Mouse (Mus musculus) retina, embryonic 14.5 days (tissue): ENCODE results near the gene Cyp2j5.
"Not testable (repeated sequence)": the region's sequence is repeated elsewhere in the genome, so short reads cannot be mapped to it uniquely, and the experiment has no call there.

Experiments used
- DNase-seq: peaks from one replicate; pipeline ENCODE4 v3.0.0-alpha.2; 2015; ENCODE audit warnings: low spot score

The Cyp2j5 gene

DNA sequence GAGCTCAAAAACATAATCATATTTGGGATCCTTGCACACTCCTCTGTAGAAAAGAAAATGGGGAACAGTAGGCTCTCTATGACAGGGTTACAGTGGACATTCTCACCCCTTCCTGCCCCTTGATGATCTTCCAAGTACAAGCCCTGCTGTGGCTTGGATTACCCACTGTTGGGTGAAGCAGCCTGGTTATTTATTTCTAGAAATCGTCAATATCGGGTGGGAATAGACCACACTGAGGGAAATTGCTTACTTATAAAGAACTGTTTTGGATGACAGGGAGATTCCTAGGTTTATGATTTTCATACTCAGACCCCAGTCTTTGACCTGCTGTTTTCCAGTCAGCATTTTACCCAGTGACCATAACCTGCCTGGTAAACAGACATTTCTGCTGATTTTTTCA, at the start of gene Cyp2j5:
Gene Cyp2j5 (minus strand): TSS at position 164 of the 400 bp plus-strand sequence.
- DNase-seq, result no peak

DNA sequence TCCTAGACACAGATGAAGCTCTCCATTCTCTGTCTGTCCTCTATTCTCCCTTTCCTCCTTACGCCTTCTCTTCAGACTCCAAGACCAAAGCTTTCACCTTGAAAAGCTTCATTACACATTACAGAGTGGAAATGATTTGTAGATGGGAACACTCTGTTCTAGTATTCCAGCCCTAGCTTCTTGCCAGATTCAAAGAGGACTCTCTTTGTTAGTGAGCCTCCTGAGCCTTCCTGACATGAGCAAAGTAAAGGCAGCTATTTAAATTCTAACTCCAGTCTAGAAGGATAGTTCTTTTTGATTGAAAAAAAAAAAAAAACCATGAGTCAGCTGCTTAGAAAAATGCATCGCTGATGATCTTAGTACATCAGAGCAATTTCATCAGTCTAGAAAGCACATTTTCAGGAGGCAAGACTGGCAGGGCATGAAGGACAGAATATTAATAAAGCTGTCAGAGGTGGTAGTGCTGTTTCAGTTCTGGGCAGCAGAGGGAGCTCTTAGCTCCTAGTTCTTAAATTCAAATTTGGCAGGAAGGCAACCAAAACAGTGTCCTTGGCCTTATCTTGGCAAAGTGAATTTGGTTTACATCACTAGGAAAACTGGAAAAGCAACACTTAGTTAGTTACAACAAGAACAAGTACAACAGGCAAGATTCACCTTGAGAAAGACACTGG, 41.5 kb upstream of the Cyp2j5 start:
- DNase-seq, result peak; percentile 79

DNA sequence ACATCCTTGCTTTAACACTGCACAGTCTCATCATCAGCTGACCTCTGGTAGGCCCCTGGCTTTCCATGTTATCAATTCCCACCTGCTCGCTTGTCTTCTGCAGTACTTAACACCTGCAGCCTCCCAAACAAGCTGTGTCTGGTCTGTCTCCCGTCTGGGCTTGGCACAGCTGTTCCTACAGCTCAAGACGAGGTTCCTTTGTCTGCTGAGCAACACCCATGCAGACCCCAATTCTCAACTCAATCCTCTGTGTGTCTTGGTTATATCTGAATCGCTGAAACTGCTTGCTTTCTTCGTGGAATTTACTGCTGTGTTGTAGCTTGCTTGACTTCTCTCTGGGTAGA, 34.2 kb upstream of the Cyp2j5 start:
- DNase-seq, result no peak

DNA sequence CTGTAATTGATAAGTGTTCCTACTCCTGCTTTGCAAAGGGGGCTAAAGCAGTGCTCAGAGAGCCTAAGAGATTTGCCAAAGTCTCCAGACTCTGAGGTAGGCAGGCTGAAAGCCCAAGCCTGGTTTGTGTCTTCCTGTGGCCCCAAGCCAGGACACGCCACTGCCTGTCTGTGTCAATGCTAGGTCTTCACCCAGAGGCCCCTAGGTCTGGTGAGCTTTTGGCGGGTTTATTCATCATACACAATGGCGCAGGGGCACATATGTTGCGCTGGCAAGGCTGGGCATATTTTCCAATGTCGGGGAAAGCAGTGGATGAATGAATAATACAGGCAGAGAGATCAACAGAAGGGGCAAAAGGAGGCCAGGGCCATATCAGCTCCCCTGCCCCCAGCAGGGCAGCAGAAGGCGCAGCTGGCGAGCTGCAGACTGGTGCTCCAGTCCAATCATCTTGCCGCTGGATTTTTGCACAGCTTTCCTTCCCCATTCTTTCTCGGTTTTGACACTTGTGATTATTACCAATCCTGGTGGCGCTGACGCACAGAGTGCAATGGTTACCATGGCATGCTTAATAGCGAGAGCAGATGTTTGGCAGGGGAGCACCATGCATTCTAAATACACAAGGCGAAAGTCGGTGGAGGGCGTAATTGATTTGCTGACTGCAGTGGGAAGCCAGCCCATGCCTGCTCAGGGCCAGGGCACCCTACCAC, 33.7 kb upstream of the Cyp2j5 start:
- DNase-seq, result peak; percentile 28

DNA sequence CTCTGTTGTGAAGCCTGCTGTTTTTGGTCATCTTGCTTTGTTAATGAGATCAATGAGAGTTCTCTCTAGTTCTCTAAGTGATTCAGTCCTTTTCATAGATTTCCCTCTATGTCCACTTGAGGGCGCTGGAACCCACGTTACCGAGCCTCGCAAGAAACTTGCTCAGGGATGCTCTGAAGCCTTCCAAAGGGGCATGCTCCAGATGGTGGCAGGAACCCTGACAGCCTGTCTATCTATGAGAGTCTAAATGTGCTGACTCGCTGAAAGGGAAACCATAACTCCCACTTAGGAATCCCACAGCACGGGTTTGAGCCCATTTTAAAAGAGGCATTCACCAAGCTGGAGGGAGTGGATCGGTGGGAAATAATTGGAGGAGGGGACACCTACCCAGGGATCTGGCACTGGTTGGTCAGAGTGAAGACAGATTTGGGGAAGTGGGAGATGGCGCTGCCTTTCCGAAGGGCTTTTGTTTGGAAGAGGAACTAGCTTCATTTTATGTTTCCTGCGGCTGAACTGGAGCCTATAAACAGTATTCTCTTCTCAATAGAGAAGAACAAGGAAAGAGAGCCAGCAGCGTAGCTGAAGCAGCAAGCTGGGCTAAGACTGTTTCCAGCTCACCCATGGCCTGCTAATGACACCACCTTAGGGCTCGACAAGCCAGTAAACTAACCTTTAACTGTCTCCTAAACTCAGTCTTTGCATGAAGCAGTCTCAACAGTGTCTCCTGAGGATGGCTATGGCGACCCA, 32.8 kb upstream of the Cyp2j5 start:
- peak; percentile 84 for DNase-seq

DNA sequence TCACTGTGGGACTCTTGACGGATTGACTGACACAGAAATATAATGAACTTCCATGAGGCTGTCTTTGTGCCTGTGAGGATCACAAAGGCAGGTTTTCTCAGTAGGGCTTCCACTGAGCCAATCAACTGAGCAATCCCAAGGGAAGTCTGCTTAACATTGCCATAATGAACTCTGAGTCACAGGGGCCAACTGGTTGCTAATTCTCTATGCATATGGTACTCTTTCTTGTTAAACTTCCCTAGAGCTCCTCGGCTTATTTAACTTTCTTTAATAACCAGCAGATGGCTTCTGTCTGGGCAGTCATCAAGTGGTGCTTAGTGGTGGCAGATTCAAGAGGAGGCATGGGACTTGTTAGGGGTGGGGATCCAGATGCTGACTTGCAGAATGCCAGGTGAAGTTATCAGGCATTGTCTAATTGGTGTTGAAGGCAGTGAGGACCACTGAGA, 23.4 kb upstream of the Cyp2j5 start:
- DNase-seq, result peak; percentile 25

DNA sequence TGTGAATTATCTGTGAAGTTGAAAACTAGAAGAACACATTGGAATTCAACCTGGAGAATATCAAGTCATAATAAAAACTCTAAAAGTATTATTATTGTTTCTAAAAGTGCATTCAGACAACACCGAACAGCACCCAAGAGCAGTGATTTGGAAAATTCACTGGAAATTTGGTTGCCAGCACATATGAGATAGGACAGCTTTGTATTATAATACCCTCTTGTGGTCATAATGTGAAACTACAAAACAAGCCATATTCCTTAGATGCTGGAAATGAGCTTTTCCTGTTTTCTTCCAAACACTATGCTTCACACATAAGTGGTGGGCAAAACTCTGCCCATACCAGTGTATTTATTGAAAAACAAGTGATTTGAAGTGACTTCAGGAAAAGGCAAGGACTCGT, 19.5 kb upstream of the Cyp2j5 start:
- peak; percentile 74 for DNase-seq

DNA sequence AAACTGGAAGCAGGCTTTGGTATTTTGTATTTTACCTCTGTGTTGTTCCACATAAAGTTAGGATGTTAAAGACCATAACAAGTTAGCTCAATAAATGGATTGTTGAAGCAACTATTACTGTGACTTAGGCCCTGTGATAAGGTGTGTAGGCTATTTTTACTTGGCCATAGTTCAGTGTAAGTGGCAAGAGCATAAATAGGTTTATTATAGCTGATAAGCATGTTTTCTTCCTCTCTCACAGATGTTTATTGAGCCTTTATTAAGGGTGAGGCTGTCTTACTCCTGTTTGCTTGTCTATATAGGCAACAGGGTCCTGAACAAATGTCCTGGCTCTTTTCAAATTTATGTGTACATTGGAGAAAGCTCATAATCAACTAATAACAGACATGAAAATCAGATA, 17.0 kb upstream of the Cyp2j5 start:
- DNase-seq, result no peak

DNA sequence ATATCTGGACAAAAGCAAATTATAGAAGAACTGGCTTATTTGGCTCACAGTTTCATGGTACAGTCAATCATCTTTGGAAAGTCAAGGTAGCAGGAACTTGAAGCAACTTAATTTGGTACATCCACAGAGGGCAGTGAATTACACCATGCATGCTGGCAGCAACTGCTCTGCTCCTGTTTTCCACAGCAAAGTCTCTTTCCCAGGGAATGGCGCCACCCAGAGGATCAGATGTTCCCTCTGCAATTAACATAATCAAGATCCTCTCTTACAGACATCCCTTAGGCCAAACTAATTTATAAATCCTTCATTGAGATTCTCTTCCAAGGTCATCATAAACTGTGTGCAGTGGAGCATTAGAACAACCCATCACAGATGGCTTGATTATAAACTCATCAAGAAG, 16.3 kb upstream of the Cyp2j5 start:
- peak; percentile 22 for DNase-seq

DNA sequence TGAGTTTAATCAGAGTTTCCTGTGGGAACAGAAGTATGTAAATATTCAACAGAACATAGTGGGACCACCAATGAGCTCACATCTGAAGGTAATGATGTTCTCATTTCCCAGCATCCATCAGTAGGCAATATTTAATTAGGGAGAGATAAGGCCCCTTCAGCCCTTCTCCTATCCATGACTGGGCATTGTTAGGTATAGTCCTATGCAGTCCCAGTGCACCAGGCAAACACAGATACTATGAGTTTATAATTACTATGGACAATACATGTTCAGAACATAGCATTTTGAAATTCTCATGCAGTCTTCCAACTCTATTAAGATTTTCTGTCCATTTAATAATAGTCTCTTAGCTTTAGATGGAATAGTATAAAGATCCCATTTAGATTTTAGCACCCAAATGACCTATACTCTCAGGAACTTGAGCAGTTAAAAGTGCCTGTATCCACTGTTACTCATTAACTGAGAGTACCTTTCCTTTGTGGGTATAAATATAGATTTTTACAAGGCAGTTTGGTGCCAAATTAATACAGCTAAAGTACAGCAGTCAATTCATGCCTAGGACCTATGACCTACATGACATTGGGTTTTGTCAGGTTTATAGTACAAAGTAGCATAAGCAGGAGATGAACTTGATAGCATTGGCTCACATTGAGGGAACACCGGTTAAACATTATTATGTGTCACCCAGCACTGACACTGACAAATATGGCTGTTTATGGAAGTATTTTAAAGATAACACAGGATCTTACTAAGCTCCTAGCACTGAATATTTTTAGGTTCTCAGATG, 907 bp upstream of the Cyp2j5 start:
- no peak for DNase-seq

DNA sequence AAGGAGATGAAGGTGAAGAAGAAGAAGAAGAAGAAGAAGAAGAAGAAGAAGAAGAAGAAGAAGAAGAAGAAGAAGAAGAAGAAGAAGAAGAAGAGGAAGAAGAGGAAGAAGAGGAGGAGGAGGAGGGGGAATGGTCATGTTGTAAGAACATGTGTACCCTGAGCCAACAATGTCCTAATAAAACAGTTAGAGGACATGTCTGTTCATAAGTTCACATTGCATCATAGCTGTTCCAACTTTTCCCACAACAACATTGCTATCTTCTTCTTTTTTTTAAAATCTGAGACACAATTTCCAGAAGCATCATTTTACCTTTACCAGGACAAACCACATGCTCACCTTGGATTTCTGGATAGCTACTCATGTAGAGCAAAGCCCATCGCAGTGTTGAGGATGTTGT, 28.5 kb downstream of the Cyp2j5 start:
- no peak for DNase-seq

DNA sequence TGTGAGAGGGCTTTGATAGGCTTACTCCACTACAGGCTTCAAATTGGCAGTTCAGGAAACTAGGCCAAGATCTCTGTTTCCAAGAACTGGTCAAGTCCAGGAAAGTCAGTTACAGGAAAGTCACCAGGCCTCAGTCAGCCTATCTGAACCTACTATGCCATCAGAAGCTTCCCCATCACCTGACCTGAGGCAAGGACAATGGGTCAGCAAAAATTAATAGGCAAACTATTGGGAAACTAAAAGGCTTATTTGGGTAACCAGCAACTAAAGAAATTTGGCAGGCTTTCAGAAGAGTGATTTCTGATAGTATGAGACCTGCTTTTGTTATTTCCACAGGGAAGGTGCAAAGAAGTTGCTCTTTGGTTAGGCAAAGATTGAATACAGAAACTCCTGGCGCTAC, 41.5 kb downstream of the Cyp2j5 start:
- no peak for DNase-seq

DNA sequence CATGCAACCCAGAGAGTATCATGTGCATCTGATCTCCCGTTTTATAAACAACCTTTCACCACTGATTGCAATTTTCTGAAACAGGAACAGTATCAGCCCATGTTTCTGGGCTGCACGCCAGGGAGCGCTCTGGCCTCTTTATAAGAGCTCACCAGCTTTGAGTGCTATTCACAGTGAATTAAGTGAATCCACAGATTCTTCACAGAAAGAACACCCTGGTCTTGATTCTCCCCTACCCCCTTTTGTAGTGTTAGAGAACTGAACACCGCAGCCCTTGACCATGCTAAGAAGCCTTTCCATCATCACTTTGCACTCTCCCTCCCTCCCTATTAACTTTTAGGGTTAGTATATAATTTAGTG, 72.2 kb downstream of the Cyp2j5 start:
- peak; percentile 17 for DNase-seq

DNA sequence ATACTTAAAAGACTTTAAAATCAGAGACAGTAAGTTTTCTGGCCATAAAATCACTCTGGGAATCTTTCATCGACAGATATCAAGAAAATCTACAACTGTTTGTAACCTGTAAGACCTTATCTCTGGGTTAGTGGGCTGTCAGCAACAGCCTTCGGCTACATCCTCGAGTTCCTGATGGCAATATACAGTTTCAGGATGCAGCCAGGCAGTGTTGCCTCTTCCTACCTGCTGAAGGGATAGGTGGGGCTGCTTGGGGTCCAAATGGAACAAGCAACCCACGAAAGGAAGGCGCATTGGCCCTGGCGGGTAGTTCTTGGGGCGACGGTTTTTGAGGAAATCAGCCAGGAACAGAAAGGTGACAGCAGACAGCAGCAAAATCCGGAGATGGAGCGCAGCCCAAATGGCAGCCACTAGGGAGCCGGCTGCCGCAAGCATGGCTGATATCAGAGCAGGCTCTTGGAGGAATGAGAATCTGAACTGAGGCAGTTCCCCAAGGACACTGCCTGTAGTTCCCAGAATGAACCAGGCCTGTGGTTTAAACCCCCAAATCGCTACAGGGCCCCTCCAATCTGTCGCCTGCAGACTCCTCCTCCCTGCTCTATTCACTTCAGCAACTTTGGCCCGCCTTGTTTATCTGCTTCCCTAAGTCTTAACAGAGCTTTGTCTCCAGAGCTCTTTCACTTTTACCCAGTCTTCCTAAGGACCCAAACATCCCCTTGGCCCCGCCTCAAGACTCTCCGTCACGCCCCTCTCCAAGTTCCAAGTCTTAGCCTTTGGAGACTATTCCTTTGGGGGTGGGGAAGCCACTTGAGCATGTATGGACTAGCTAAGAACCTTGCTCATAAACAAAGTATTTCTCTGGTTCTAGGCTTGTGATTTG, 72.8 kb downstream of the Cyp2j5 start, which contains the start of gene Cyp2j9:
Gene Cyp2j9 (minus strand): TSS at position 668 of the 880 bp plus-strand sequence.
- peak; percentile 51 for DNase-seq

DNA sequence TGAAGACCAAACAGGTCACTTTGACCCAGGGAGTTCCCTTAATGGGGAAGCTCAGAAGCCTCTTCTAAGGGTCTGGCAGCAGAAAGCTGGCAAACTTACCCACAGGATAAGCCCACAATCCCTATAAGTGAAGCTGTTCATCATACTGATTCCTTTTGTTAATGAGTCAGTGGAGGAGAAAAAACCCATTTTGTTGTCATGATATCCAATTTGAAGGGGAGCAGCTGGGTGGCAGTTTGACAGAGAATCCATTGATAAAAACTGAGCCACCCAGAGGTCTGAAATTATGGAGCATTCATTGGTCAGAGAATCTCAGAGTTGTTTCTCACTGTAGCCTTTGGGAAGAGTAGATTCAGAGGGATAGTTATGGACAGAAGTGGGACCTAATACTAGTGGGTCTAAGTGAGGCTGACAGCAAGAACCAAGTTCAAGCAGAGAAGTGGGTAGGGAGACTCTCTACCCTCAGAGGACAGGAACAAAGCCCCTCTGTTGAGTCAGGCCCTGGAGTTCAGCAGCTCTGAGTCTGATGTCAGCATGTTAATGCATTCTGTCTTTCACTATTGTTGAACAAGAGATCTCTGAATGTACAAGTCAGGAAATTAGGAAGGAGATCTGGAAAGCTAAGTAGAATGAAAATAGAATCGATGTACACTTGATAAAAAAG, 82.4 kb downstream of the Cyp2j5 start:
- peak; percentile 35 for DNase-seq

DNA sequence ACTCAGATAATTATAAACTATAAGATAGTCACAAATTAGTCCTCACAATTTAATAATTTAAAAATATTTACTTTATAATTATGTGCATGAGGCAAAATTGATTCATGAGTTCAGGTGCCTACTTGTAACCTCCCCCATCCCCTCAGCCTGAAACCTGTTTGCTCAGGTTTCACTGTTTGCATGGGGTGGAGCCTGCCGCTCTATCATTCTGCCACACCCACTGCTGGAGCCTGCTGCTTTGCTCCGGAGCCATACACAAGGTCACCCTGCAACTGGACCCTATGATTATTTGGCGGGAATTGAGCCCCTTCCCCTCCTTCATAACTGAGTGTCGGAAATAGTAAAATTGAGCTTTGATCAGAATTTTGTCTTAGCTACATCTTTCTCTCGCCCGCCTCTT, 83.6 kb downstream of the Cyp2j5 start:
- DNase-seq, result not testable (repeated sequence)
